Mouse (Mus musculus) kidney, postnatal 0 days (tissue): Measurements from ENCODE around the gene Tent2. TPM values are rescaled to one million over a fixed set of nuclear protein-coding genes. Genes with fewer than 3 reads are reported as not detected.

Experiments
- ATAC-seq: fragments of 200-750 bp; cut with Nextera tagmentation; replicated peaks from 2 replicates; pipeline ENCODE4 v1.8.0; 2017; ENCODE audit warnings: low read depth, moderate number of reproducible peaks, moderate TSS enrichment, moderate library complexity; ENCODE audit not compliant: low FRiP score
- DNase-seq: peaks from one replicate; pipeline ENCODE4 v3.0.0-alpha.2; 2016; ENCODE audit warnings: low spot score
- H3K27ac ChIP-seq: fragments of 300-500 bp; sonication (generic); 2 replicates; pipeline ENCODE4 v1.5.1; 2014; ENCODE audit warnings: mild to moderate bottlenecking
- H3K27me3 ChIP-seq: fragments of 300-500 bp; sonication (generic); 2 replicates; pipeline ENCODE4 v1.6.1; 2014; ENCODE audit warnings: low read length, mixed read lengths; ENCODE audit not compliant: insufficient read depth
- H3K36me3 ChIP-seq: fragments of 300-500 bp; sonication (generic); 2 replicates; pipeline ENCODE4 v1.6.1; 2014; ENCODE audit warnings: low read length, mixed read lengths; ENCODE audit not compliant: insufficient read depth
- H3K4me1 ChIP-seq: fragments of 300-500 bp; sonication (generic); replicated peaks from 2 replicates; pipeline ENCODE4 v1.6.1; 2014; ENCODE audit warnings: antibody characterized with exemption, low read length, mixed read lengths; ENCODE audit not compliant: insufficient read depth
- H3K4me2 ChIP-seq: fragments of 300-500 bp; sonication (generic); 2 replicates; pipeline ENCODE4 v1.6.1; 2014; ENCODE audit warnings: mild to moderate bottlenecking, low read length, moderate library complexity, mixed read lengths
- H3K4me3 ChIP-seq: fragments of 300-500 bp; sonication (generic); replicated peaks from 2 replicates; pipeline ENCODE4 v1.5.1; 2014; ENCODE audit warnings: low read depth, low read length
- H3K9ac ChIP-seq: fragments of 300-500 bp; sonication (generic); 2 replicates; pipeline ENCODE4 v1.6.1; 2014; ENCODE audit warnings: low read depth, low read length
- H3K9me3 ChIP-seq: fragments of 300-500 bp; sonication (generic); replicated peaks from 2 replicates; pipeline ENCODE4 v1.6.1; 2016; ENCODE audit warnings: low read length, inconsistent platforms, mixed read lengths
- CTCF ChIP-seq: IDR thresholded peaks from 2 replicates; pipeline ENCODE4 v1.5.1; 2016; ENCODE audit warnings: antibody characterized with exemption, low read depth, mild to moderate bottlenecking, moderate library complexity
- WGBS: fragments of 180-500 bp; shearing (Covaris S2); extraction: QIAGEN DNeasy Blood & Tissue Kit; methylation state at CpG from one replicate; pipeline ENCODE4 v1.1.7; 2014; 5-methylcytosine and 5-hydroxymethylcytosine counted together
- polyA plus RNA-seq: library from polyadenylated mRNA; unstranded; fragments of >200 nt; fragmentation: Nextera tagmentation; extraction: Ambion mirVana; gene quantifications from 2 replicates; pipeline ENCODE4 v1.2.1, GENCODE M21; 2015

The Tent2 gene
- polyA plus RNA-seq, 1 experiment from 2014 or later: 46.6 TPM

DNA sequence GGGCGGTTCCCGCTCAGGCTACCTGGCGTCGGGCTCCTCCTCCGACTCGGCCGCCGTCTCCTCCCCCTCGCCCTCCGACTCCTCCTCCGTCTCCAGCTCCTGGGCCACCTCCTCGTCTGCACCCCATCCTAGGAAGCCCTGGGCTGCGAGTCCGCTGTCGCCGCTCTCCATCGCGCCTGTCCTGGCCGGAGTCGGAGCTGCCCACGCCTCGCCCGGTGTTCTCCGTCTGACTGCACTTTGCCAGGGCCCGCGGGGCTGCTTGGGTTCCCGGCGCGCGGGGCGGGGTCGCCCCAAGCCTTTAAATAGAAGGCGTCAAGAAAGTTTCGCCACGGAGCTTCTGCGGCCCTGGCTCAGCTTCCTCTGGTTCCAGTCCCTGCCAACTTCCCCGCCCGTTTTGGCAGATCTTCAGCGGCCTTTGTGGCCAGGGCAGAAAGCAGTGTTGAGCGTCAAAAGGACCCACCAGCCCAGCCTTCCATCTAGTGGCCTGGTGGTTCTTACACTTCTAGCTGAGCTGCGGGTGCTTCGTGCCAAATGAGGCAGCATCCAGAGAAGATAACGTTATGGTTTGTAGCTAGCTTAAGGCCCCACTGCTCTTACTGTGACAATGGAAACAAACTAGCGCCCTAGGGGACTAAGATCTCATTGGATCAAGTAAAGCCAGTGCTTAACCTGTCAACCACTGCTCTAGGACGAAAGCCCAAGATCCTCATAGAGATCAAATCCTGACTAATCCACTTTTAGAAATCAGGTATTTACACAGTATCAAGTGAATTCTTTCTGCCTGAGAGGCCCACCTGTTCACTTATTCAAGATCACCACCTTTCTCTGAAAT, 47.6 kb downstream of the Tent2 start, which contains the start of gene Cmya5:
Cmya5 (minus strand) TSS at position 389 of the 832 bp plus-strand sequence.
- peak within 1 kb of the TSS; percentile 50 for H3K4me3 ChIP-seq
- H3K36me3 ChIP-seq: no peaks in the 10 kb centered on the region
- H3K4me1 ChIP-seq: 0 out of 2 replicates have a peak, but pooled peaks cover 4% of the 10 kb centered on the region
- H3K9me3 ChIP-seq: no peaks in the 10 kb centered on the region
- 2% methylated on average over 43 of the region's 45 CpGs for WGBS
- H3K9ac ChIP-seq: peak within 1 kb of the TSS; percentile 52
- peak; percentile 56 for TF ChIP-seq CTCF
- no peaks in the 10 kb centered on the region for H3K27me3 ChIP-seq
- DNase-seq: peak; percentile 83
- peak; percentile 94 for ATAC-seq
- H3K4me2 ChIP-seq: peak within 1 kb of the TSS; percentile 97
- peak within 1 kb of the TSS; percentile 66 for H3K27ac ChIP-seq

DNA sequence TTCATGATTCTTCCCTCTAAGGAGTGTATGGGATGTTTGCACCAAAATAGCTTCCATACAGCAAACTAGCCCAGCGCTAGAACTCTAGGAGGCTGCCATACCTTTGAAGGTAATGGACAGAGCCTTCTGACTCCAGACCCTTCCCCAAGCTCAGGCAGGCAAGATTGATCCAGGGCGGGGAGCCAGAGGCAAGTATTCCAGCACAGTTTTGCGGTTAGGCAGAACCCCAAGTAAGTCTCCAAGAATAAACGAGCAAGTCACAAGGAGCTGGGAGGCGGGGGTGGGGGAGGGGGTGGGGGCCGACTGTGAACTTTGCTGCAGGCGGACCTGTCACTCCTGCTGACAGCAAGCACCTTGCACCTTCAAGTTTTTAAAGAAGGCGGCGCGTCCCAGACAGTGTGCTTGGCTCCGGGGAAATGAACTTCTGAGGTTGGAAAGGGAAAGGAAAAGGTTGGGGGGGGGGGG, 48.3 kb downstream of the Tent2 start:
- WGBS: 17% methylated on average over 11 of the region's 11 CpGs
- no peaks in the 10 kb centered on the region for H3K36me3 ChIP-seq
- 0 out of 2 replicates have a peak, but pooled peaks cover 4% of the 10 kb centered on the region for H3K4me1 ChIP-seq
- no peak for TF ChIP-seq CTCF
- peak overlapping the region; percentile 52 for H3K9ac ChIP-seq
- peak overlapping the region; percentile 97 for H3K4me2 ChIP-seq
- no peaks in the 10 kb centered on the region for H3K27me3 ChIP-seq
- ATAC-seq: peak; percentile 70
- H3K27ac ChIP-seq: 0 out of 2 replicates have a peak overlapping the region, but pooled peaks have one; percentile 66
- DNase-seq: peak; percentile 14
- no peaks in the 10 kb centered on the region for H3K9me3 ChIP-seq
- H3K4me3 ChIP-seq: peak overlapping the region; percentile 50

DNA sequence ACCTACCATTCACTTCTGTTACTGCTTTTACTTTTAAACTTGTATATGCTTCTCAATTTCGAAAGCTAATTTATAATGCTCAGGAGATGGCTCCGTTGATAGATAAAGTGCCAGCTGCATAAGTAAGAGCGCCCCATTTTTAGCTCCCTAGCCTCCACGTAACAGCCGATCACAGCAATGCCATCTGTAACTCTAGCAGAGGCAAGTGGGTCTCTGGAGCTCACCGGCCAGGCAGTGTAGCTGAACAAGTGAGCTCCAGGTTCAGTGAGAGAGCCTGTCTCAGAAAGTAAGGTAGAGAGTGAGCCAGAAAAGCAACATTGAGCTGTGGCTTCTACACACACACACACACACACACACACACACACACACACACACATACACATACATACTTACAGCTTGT, 51.0 kb downstream of the Tent2 start:
- Histone ChIP-seq H3K4me2 (no peak overlapping the region), H3K9ac (no peak overlapping the region), H3K36me3 (no peaks in the 10 kb centered on the region), H3K27ac (no peak overlapping the region), H3K4me3 (no peak overlapping the region), H3K4me1 (0 out of 2 replicates have a peak, but pooled peaks cover 4% of the 10 kb centered on the region), H3K27me3 (no peaks in the 10 kb centered on the region), H3K9me3 (no peaks in the 10 kb centered on the region)
- ATAC-seq (no peak), DNase-seq (no peak)
- 91% methylated on average over 6 of the region's 6 CpGs for WGBS
- no peak for TF ChIP-seq CTCF

DNA sequence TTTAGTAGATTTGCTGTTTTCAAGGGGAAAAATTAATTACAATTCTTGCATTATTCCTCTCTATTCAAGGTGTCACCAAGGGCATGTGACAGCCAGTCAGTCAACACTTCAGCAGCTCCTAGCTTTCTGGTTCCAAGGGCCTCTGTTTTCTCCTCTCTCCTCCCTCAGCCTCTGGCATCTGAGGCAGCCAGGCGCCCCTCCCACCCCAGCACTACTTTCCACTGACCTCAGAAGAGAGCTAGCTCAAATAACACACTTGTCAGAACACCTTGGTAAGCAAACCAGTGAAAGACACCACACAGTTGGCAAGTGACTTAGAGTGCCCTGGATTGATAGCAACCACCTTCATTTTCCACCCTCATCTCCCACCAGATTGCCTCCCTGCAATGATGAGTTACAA, 54.1 kb downstream of the Tent2 start:
- Histone ChIP-seq H3K4me1 (no peaks in the 10 kb centered on the region), H3K36me3 (no peaks in the 10 kb centered on the region)
- peak; percentile 10 for DNase-seq

DNA sequence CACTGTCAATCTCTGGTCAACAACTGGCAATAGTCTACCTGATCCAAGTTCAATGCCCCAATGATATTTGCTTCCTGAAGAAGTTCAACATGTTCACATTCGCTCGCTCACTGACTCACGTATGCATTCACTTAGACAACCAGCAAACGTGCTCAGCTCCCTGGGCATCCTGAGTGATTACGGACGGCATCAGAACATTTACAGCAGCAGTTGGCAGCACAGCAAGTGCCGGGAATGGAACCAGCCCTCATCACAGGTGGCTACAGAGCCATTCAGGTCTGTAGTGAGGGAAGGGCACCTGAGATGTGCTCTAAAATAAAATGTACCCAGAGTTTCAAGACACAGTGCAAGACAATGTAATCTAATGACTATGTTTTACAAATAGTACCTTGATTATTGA, 55.1 kb downstream of the Tent2 start:
- WGBS: 88% methylated on average over 7 of the region's 7 CpGs

More for the DNA sequence above, 54.1 kb downstream of the Tent2 start:
- Histone ChIP-seq H3K9me3 (no peaks in the 10 kb centered on the region), H3K4me2 (no peak overlapping the region), H3K9ac (no peak overlapping the region), H3K4me3 (no peak overlapping the region), H3K27ac (no peak overlapping the region), H3K27me3 (no peaks in the 10 kb centered on the region)
- WGBS: 59% methylated on average over 1 of the region's 1 CpGs
- no peak for TF ChIP-seq CTCF
- ATAC-seq: no peak

DNA sequence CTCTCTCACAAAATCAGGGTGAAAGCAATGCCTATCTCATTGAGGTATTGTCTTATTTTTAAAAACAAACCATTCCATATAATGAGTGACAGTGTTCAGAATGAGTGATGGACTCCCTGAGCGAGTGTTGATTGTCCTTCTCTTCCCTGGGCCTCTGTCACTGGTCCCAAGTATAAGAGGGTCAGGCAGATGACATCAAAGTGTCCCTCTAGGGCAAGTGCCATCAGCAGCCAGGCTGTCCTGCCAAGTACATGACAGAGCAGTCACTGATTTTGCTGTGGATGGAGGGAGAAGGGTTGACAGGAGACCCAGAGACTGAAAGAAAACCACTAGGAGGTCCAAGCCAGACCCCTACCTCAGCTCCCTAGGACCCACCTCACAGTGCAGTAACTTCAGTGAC, 55.9 kb downstream of the Tent2 start:
- no peak for ATAC-seq
- no peak overlapping the region for H3K9ac ChIP-seq
- WGBS: 93% methylated on average over 1 of the region's 1 CpGs

More for the DNA sequence above, 55.1 kb downstream of the Tent2 start:
- Histone ChIP-seq H3K9ac (no peak overlapping the region), H3K4me2 (no peak overlapping the region), H3K4me3 (no peak overlapping the region), H3K36me3 (no peaks in the 10 kb centered on the region), H3K9me3 (no peaks in the 10 kb centered on the region), H3K27ac (no peak overlapping the region), H3K4me1 (no peaks in the 10 kb centered on the region), H3K27me3 (no peaks in the 10 kb centered on the region)
- TF ChIP-seq CTCF: no peak
- ATAC-seq: no peak
- DNase-seq: no peak

More for the DNA sequence above, 55.9 kb downstream of the Tent2 start:
- Histone ChIP-seq H3K27ac (no peak overlapping the region), H3K27me3 (no peaks in the 10 kb centered on the region), H3K9me3 (no peaks in the 10 kb centered on the region), H3K4me3 (no peak overlapping the region), H3K4me2 (no peak overlapping the region), H3K36me3 (no peaks in the 10 kb centered on the region), H3K4me1 (no peaks in the 10 kb centered on the region)
- DNase-seq: no peak
- TF ChIP-seq CTCF: no peak
